Mouse (Mus musculus) hindbrain, embryonic 15.5 days (tissue): ENCODE measurements around the gene Gdf11. TPM values are rescaled to one million over a fixed set of nuclear protein-coding genes. Genes with fewer than 3 reads are reported as not detected.
A peak's percentile ranks its signal among the peaks of the same experiment; 100 is the strongest.

Experiments used
- ATAC-seq: fragments of 200-750 bp; cut with Nextera tagmentation; 2 replicates; pipeline ENCODE4 v1.8.0; 2017; ENCODE audit warnings: low read depth, moderate number of reproducible peaks, moderate TSS enrichment; ENCODE audit not compliant: low FRiP score
- H3K27ac ChIP-seq: fragments of 300-500 bp; sonication (generic); replicated peaks from 2 replicates; pipeline ENCODE4 v1.5.1; 2015; ENCODE audit warnings: mild to moderate bottlenecking, inconsistent platforms
- H3K27me3 ChIP-seq: fragments of 300-500 bp; sonication (generic); 2 replicates; pipeline ENCODE4 v1.6.1; 2015; ENCODE audit warnings: control low read depth, inconsistent platforms
- H3K36me3 ChIP-seq: fragments of 300-500 bp; sonication (generic); 2 replicates; pipeline ENCODE4 v1.6.1; 2015; ENCODE audit warnings: control low read depth, inconsistent platforms
- H3K4me1 ChIP-seq: fragments of 300-500 bp; sonication (generic); replicated peaks from 2 replicates; pipeline ENCODE4 v1.6.1; 2015; ENCODE audit warnings: control low read depth, inconsistent platforms
- H3K4me2 ChIP-seq: fragments of 300-500 bp; sonication (generic); 2 replicates; pipeline ENCODE4 v1.6.1; 2015; ENCODE audit warnings: moderate library complexity, mild to moderate bottlenecking, inconsistent platforms
- H3K4me3 ChIP-seq: fragments of 300-500 bp; sonication (generic); 2 replicates; pipeline ENCODE4 v1.5.1; 2015; ENCODE audit warnings: mild to moderate bottlenecking, inconsistent platforms
- H3K9ac ChIP-seq: fragments of 300-500 bp; sonication (generic); 2 replicates; pipeline ENCODE4 v1.6.1; 2015; ENCODE audit warnings: inconsistent platforms
- H3K9me3 ChIP-seq: fragments of 300-500 bp; sonication (generic); 2 replicates; pipeline ENCODE4 v1.6.1; 2016; ENCODE audit warnings: control low read depth, inconsistent platforms
- WGBS: fragments of 180-500 bp; shearing (Covaris S2); methylation state at CpG from one replicate; pipeline ENCODE4 v1.1.7; 2015; 5-methylcytosine and 5-hydroxymethylcytosine counted together
- polyA plus RNA-seq: library from polyadenylated mRNA; unstranded; fragments of >200 nt; fragmentation: Nextera tagmentation; extraction: Ambion mirVana; gene quantifications from 2 replicates; pipeline ENCODE4 v1.2.1, GENCODE M21; 2015

The Gdf11 gene
- polyA plus RNA-seq, 1 experiment from 2014 or later, result 8.6 TPM

DNA sequence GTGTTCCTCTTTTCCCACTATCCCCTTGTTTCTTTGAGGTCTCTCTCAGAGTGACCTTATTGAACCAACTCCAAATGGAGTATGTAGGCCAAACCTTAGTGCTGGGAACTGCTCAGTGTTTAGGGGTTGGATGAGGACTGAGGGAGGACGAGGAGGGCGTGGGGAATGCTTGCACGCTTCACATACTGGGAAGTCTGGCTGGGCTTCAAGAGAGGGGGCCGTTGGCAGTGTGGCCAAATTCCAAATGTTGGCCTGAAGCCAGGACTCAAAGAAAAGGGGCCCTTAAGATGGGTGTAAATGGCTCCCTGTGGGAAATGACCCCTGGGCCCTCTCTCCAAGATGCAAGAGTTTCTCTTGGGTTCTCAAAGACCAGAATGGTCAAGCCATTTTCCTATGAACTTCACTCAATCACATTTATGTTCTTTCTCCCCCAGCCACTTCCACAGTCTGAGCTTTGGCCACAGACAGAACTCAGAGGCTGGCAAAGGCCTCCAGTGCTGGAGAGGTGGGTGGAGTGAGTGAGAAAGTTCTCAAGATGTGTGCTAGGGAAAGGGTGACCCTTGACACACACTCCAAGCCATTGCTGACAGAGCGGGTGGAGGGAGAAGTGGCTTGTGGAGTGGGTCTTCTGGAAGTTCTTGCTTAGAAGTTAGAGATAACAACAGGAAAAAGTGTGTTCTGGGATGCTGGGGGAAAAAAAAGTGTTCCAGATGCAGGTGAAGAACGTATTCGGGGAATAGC lies 38.3 kb upstream of the Gdf11 start:
- H3K27me3 ChIP-seq, result peaks cover 33% of the 10 kb centered on the region
- H3K4me2 ChIP-seq, result no peak overlapping the region
- no peaks in the 10 kb centered on the region for H3K9me3 ChIP-seq
- H3K4me1 ChIP-seq, result peaks cover 26% of the 10 kb centered on the region
- no peak overlapping the region for H3K27ac ChIP-seq
- 63% methylated on average over 7 of the region's 7 CpGs for WGBS
- H3K36me3 ChIP-seq, result no peaks in the 10 kb centered on the region
- no peak overlapping the region for H3K4me3 ChIP-seq
- peak; percentile 33; the same call in 1 of the 2 replicates for ATAC-seq
- no peak overlapping the region for H3K9ac ChIP-seq

DNA sequence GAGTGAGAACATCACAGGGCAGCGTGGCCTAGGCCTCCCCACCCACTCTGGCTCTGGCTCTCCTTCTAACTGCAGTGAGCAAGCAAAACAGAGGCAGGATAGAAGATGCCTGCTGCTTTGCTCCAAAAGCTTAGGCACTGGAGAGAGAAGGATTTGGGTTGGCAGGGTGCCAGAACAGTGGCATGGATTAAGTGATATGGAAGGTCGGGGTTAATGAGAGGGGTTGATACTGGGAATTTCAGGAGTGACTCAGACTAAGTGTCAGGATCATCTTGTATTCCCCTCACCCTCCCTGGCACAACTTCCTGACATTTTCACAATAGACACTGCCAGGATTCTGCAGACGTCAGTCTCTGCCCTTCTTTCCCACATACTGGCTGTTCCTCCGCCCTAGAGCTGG lies 36.8 kb upstream of the Gdf11 start:
- Histone ChIP-seq H3K4me3 (no peak overlapping the region), H3K27ac (0 out of 2 replicates have a peak overlapping the region, but pooled peaks have one; percentile 30), H3K4me1 (peaks cover 23% of the 10 kb centered on the region), H3K36me3 (no peaks in the 10 kb centered on the region), H3K9me3 (no peaks in the 10 kb centered on the region), H3K9ac (no peak overlapping the region), H3K4me2 (no peak overlapping the region), H3K27me3 (peaks cover 21% of the 10 kb centered on the region)
- 24% methylated on average over 4 of the region's 4 CpGs for WGBS
- no peak for ATAC-seq

DNA sequence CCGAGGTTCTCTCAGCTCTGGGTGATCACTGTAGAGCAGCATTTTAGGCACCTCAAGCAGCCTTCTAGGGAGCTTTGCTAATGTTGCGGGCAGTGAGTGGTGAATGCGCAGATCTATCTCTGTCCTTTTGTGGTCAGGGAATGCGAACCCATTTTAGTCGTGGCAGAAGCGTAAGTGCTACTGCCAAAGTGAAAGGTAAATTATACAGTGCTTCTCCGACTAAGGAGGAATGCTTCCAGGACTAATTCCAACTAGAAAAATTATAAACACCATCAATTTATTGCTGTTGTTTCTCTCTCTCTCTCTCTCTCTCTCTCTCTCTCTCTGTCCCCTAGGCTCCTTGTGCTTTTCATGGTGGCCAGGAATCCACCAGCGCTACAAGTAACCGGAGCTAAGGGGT lies 32.4 kb upstream of the Gdf11 start, which contains the start of gene Bloc1s1:
Gene Bloc1s1 (minus strand): TSS at position 101 of the 400 bp plus-strand sequence.
- Histone ChIP-seq H3K4me2 (peak within 1 kb of the TSS; percentile 91), H3K27ac (peak within 1 kb of the TSS; percentile 96), H3K4me1 (peaks cover 59% of the 10 kb centered on the region), H3K9ac (peak within 1 kb of the TSS; percentile 86), H3K4me3 (peak within 1 kb of the TSS; percentile 83), H3K27me3 (no peaks in the 10 kb centered on the region), H3K9me3 (no peaks in the 10 kb centered on the region), H3K36me3 (no peaks in the 10 kb centered on the region)
- WGBS, result 61% methylated on average over 9 of the region's 9 CpGs
- ATAC-seq, result no peak

DNA sequence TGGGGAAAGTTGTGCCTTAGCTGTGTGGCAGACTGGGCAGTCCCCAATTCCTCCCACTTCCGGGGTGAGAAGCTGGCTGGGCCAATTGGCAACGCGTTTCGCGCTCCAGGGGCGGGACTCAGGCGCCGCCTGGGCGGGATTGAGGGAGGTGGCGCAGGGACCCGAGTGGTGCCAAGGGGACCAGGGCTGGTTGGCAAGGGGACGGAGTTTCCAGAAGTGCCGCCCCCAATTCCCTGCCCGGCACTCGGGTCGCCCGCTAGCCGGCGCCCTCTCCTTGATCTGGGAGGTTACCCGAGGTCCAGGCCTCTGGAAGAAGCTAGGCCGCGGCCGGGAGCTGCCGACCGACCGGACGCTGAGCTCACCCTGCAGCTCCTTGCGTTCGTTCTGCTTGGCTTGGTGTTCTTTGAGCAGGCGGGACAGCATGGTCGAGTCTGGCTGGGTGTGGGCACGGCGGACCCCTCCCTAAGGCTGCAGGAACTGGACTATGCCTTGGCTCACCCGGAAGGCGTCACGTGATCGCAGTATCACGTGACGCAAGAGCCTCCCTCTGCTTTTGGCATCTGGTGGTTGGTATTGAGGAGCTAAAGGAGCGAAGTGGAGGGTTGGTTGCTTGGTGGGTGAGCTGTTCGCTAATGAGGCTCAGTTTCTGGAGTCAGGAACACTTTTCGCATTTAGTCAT lies 31.6 kb upstream of the Gdf11 start:
- Histone ChIP-seq H3K4me2 (peak overlapping the region; percentile 91), H3K9ac (peak overlapping the region; percentile 86), H3K36me3 (no peaks in the 10 kb centered on the region), H3K4me3 (peak overlapping the region; percentile 83), H3K9me3 (no peaks in the 10 kb centered on the region), H3K27me3 (no peaks in the 10 kb centered on the region), H3K27ac (peak overlapping the region; percentile 96), H3K4me1 (peaks cover 61% of the 10 kb centered on the region)
- WGBS, result under 1% methylated on average over 42 of the region's 42 CpGs
- peak; percentile 92 for ATAC-seq

DNA sequence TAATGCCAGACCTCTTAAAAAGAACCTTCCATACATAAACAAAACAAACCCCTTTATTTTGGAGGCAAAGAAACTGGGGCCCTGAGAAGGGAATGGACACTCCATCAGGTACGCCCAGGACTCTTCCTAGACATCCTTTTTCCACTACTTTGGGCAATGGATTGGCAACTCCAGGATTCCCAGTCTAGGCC lies 31.2 kb upstream of the Gdf11 start, which contains the start of gene Rdh5:
Gene Rdh5 (minus strand): TSS at position 67 of the 191 bp plus-strand sequence.
- peak within 1 kb of the TSS; percentile 83 for H3K4me3 ChIP-seq
- H3K27ac ChIP-seq, result peak within 1 kb of the TSS; percentile 96
- H3K27me3 ChIP-seq, result no peaks in the 10 kb centered on the region
- H3K36me3 ChIP-seq, result no peaks in the 10 kb centered on the region
- peak within 1 kb of the TSS; percentile 91 for H3K4me2 ChIP-seq
- ATAC-seq, result no peak
- 20% methylated on average over 1 of the region's 1 CpGs for WGBS
- peaks cover 61% of the 10 kb centered on the region for H3K4me1 ChIP-seq
- H3K9ac ChIP-seq, result peak within 1 kb of the TSS; percentile 86
- H3K9me3 ChIP-seq, result no peaks in the 10 kb centered on the region

DNA sequence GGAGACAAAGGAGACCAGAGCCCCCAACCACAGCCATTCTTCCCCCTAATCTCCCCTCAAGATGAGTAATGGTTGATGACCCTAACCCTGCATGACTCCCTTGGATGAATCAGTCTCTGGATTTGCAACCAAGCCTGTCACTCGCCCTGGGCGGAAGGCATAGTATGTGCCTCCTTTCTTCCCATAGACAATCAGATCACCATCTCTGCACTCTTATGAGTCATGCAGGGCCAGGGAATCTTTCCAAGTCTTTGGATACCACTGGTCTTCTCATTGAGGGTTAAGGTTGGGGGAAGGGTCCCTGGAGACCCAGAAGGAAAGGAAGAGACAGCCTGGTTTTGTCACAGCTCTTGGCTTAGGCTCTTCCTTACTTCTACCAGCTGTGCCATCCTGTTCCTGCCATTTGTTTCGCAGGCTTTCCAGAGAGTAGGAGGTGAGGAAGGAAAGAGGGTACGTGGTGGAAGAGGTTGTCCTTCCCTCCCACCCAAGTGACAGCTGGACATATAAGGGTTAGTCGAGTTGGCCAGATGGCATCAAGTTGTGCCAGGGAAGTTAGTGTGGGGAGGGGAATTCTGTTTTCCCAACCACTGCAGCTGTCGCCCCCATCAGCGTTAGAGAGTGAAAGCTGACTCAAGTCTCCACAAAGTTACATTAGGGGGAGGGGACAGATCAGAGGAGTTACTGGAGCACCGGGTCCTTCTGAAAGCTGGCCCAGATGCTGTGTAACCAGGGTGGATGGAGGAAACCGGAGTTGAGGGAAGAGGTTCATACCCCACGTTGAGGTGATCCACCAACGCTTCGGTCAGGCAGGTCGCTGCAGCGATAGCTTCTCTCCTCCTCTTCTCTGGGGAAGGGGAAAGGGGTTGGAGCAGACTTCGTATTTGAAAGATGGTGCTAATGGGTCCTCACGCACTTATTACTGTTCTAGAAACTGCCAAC lies 30.6 kb upstream of the Gdf11 start:
- H3K36me3 ChIP-seq, result no peaks in the 10 kb centered on the region
- H3K27me3 ChIP-seq, result no peaks in the 10 kb centered on the region
- H3K9me3 ChIP-seq, result no peaks in the 10 kb centered on the region
- peak overlapping the region; percentile 96 for H3K27ac ChIP-seq
- peak overlapping the region; percentile 83 for H3K4me3 ChIP-seq
- peaks cover 62% of the 10 kb centered on the region for H3K4me1 ChIP-seq
- H3K9ac ChIP-seq, result peak overlapping the region; percentile 86; the same call in 1 of the 2 replicates
- 64% methylated on average over 16 of the region's 16 CpGs for WGBS
- ATAC-seq, result no peak
- peak overlapping the region; percentile 91 for H3K4me2 ChIP-seq

DNA sequence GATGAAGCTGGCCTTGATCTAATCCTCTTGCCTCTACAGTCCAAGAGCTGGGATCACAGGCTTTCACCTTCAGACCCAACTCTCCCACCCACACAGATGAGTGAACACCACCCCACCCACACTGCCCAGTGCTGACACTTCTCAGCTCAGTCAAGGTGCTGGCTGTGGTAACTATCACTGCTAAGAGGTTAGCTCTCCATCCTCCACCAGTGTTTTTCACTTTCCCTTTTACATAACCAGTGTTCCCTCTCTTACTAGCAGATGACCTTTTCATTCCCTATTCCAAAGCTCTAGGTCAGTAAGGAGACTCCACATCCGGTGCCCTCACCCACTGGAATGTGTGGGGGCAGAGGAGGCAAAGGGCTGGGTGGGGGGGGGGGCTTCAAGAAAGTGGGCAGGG lies 29.7 kb upstream of the Gdf11 start:
- Histone ChIP-seq H3K4me2 (0 out of 2 replicates have a peak overlapping the region, but pooled peaks have one; percentile 91), H3K9me3 (no peaks in the 10 kb centered on the region), H3K27ac (0 out of 2 replicates have a peak overlapping the region, but pooled peaks have one; percentile 32), H3K4me1 (peaks cover 62% of the 10 kb centered on the region), H3K4me3 (no peak overlapping the region), H3K27me3 (no peaks in the 10 kb centered on the region), H3K9ac (no peak overlapping the region), H3K36me3 (no peaks in the 10 kb centered on the region; the same call in 1 of the 2 replicates)
- ATAC-seq, result no peak
- WGBS, result 33% methylated on average over 1 of the region's 1 CpGs

DNA sequence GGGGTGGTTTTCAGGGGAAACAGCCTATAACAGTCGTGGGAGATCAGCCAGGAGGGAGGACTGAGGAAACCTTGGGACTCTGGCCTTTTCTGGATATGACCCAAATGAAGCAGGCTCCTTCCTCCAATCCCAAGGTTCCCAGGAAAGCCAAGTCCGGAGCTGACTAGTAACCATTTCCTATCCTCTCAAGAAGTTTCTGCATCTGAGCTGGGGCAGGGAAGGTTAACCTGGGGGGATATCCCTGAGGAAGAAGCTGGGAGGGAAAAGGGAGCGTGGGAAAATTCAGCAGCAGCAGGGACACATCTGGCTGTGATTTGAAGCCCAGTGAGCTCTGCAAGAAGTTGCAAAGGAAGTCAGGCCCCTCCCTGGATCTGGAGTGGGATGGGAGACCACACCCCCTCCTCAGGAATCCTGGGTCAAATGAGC lies 29.2 kb upstream of the Gdf11 start:
- 71% methylated on average over 3 of the region's 3 CpGs for WGBS

DNA sequence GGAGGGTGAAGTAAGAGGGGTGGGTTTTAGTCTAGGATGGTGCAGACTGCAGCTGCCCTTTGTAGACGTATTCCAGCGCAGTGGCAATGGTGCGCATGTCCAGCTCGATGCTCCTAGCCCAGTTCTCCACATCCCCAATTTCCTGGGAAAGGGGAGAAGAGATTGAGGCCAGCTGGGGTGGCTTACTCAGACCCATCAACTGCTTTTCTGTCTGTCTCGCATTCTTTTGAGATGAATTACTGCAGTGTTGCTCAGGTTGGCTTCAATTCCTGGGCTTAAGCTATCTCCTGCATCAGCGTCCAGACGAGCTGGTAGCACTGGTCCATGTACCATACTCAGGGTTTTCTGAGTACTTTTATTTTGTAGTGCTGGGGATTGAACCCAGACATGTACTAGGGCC lies 28.4 kb upstream of the Gdf11 start:
- ATAC-seq, result no peak
- H3K4me3 ChIP-seq, result no peak overlapping the region
- peak overlapping the region; percentile 78 for H3K27ac ChIP-seq
- H3K4me1 ChIP-seq, result peaks cover 62% of the 10 kb centered on the region
- no peak overlapping the region for H3K9ac ChIP-seq
- H3K4me2 ChIP-seq, result no peak overlapping the region
- no peaks in the 10 kb centered on the region for H3K9me3 ChIP-seq
- H3K36me3 ChIP-seq, result no peaks in the 10 kb centered on the region; the same call in 1 of the 2 replicates
- WGBS, result 81% methylated on average over 7 of the region's 7 CpGs
- H3K27me3 ChIP-seq, result no peaks in the 10 kb centered on the region

More for the DNA sequence above, 29.2 kb upstream of the Gdf11 start:
- H3K9me3 ChIP-seq, result no peaks in the 10 kb centered on the region
- no peaks in the 10 kb centered on the region; the same call in 1 of the 2 replicates for H3K36me3 ChIP-seq
- H3K4me2 ChIP-seq, result no peak overlapping the region
- H3K27me3 ChIP-seq, result no peaks in the 10 kb centered on the region
- peaks cover 62% of the 10 kb centered on the region for H3K4me1 ChIP-seq
- no peak overlapping the region for H3K9ac ChIP-seq
- H3K4me3 ChIP-seq, result no peak overlapping the region
- H3K27ac ChIP-seq, result peak overlapping the region; percentile 78
- ATAC-seq, result no peak

DNA sequence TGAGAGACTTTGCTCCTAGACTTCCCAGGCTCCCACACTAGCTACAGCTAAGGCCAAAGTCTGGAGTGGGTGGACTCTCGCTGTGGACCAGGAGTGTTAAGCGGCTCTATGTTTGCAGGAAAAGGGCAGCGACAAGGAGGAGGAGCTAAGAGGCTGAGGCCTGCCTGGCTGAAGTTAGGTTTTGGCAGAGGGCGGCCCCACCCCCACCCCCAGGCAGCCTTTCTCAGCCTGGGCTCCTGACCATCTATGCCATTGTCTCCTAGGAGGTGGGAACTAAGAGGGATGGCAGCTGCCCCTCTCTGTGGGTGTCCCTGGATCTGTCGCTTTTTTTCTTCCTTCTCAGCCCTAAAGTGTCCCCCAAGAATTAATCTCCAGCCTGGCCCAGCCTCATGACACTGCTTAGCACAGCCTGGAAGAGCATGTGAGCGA lies 27.7 kb upstream of the Gdf11 start:
- H3K9ac ChIP-seq, result no peak overlapping the region
- peak overlapping the region; percentile 78 for H3K27ac ChIP-seq
- no peaks in the 10 kb centered on the region; the same call in 1 of the 2 replicates for H3K36me3 ChIP-seq
- peak; percentile 24 for ATAC-seq
- peak overlapping the region; percentile 27 for H3K4me2 ChIP-seq
- H3K9me3 ChIP-seq, result no peaks in the 10 kb centered on the region
- no peak overlapping the region for H3K4me3 ChIP-seq
- H3K27me3 ChIP-seq, result no peaks in the 10 kb centered on the region
- peaks cover 59% of the 10 kb centered on the region for H3K4me1 ChIP-seq
- WGBS, result 11% methylated on average over 6 of the region's 6 CpGs

DNA sequence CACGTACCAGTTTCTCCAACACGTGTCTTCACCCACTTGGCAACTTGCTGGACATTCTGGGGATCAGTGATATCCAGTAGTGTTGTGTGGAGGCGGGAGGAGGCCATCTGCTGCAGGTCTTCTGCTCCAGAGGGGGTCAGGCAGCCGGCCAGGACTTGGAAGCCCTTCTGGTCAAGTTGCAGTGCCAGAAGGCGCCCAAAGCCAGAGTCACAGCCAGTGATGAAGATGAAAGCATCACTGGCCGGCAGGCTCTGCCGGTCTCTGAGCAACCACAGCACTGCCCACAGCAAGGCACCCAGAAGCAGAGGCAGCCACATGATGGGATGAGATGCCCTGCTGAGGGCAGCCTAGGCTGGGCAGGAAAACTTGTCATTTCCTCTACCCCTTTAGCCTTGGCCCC lies 26.7 kb upstream of the Gdf11 start:
- H3K4me2 ChIP-seq, result peak overlapping the region; percentile 27
- 62% methylated on average over 7 of the region's 7 CpGs for WGBS
- H3K9me3 ChIP-seq, result no peaks in the 10 kb centered on the region
- ATAC-seq, result 0 out of 2 replicates have a peak, but pooled peaks have one; percentile 2
- H3K27me3 ChIP-seq, result no peaks in the 10 kb centered on the region
- no peaks in the 10 kb centered on the region; the same call in 1 of the 2 replicates for H3K36me3 ChIP-seq
- H3K9ac ChIP-seq, result no peak overlapping the region
- peak overlapping the region; percentile 78 for H3K27ac ChIP-seq
- H3K4me3 ChIP-seq, result no peak overlapping the region
- peaks cover 59% of the 10 kb centered on the region for H3K4me1 ChIP-seq
